Mouse (Mus musculus): ENCODE measurements at regions not wholly inside any gene's neighbourhood (a gene's known extent, or its start where the extent isn't known, plus 50 kb on each side); places are given as distances from the start of the nearest gene placed in this dataset.
"Not testable (repeated sequence)": the region's sequence is repeated elsewhere in the genome, so short reads cannot be mapped to it uniquely, and the experiment has no call there.

- DNase-seq = no peak
These were observed 90.1 kb upstream of the Vrk2 start for GRCm38 (mm10) chr11:26683850-26684249.

- DNase-seq = no peak
These were observed 73.5 kb upstream of the Vrk2 start for GRCm38 (mm10) chr11:26667251-26667650.

- no peak for DNase-seq
These were observed 67.1 kb upstream of the Vrk2 start for GRCm38 (mm10) chr11:26660878-26661277.

GRCm38 (mm10) chr11:26649165-26649564 lies 55.4 kb upstream of the Vrk2 start:
- DNase-seq = not testable (repeated sequence)
